7 mouse cellular contexts compared by ENCODE assay signal in genomic region chr1:167340111-167340787, GRCm38 (mm10). TPM values are rescaled to one million over a fixed set of nuclear protein-coding genes. Genes with fewer than 3 reads are reported as not detected.
DNase-seq lines count a peak whose midpoint lies in the region; ATAC-seq and TF ChIP-seq lines count a peak whose summit lies in the region.

No protein-coding gene starts in this region.

- TF ChIP-seq POLR2A in thymus, adult 2 months (IDR thresholded peaks at IDR 0.05; ENCODE audit: control insufficient read depth, extremely low read depth, insufficient read depth, low read length, poor library complexity): no peak

- WGBS in thymus, adult 2 months: 2% methylated on average over 47 of the region's 47 CpGs
- WGBS in embryonic facial prominence, embryonic 11.5 days: 2% methylated on average over 47 of the region's 47 CpGs
- WGBS in midbrain, postnatal 0 days: 1% methylated on average over 42 of the region's 47 CpGs

- TF ChIP-seq CTCF in thymus, adult 2 months (IDR thresholded peaks at IDR 0.05; ENCODE audit: borderline replicate concordance, control insufficient read depth, extremely low read depth, insufficient read depth, low read length, poor library complexity): no peak
- no peak for TF ChIP-seq CTCF in midbrain, postnatal 0 days (IDR thresholded peaks at IDR 0.05)

- peaks cover 9% of the 10 kb centered on the region for H3K4me1 ChIP-seq in thymus, adult 2 months (replicated peaks; ENCODE audit: control insufficient read depth, insufficient read depth, low read length)
- no peaks in the 10 kb centered on the region for H3K4me1 ChIP-seq in embryonic facial prominence, embryonic 11.5 days (ENCODE audit: control insufficient read depth, insufficient read depth, low read length)
- no peaks in the 10 kb centered on the region for H3K4me1 ChIP-seq in midbrain, postnatal 0 days (ENCODE audit: insufficient read depth, low read length)

- peak overlapping the region; percentile 47 for H3K9ac ChIP-seq in embryonic facial prominence, embryonic 11.5 days (replicated peaks; ENCODE audit: low read length)
- peak overlapping the region; percentile 29; the same call in 1 of the 2 replicates for H3K9ac ChIP-seq in midbrain, postnatal 0 days (replicated peaks; ENCODE audit: low read length, poor library complexity, severe bottlenecking)

- H3K27me3 ChIP-seq in thymus, adult 2 months (ENCODE audit: control insufficient read depth, insufficient read depth, low read length): no peaks in the 10 kb centered on the region
- peaks cover 3% of the 10 kb centered on the region; the same call in 1 of the 2 replicates for H3K27me3 ChIP-seq in embryonic facial prominence, embryonic 11.5 days (ENCODE audit: control insufficient read depth, insufficient read depth, low read length)
- no peaks in the 10 kb centered on the region for H3K27me3 ChIP-seq in midbrain, postnatal 0 days (ENCODE audit: insufficient read depth, low read length)

- H3K9me3 ChIP-seq in embryonic facial prominence, embryonic 11.5 days (replicated peaks; ENCODE audit: control insufficient read depth, low read length): no peaks in the 10 kb centered on the region
- no peaks in the 10 kb centered on the region for H3K9me3 ChIP-seq in midbrain, postnatal 0 days (ENCODE audit: low read length)

- peak overlapping the region; percentile 58 for H3K4me3 ChIP-seq in thymus, adult 2 months (ENCODE audit: control insufficient read depth, insufficient read depth, low read length)
- peak overlapping the region; percentile 39 for H3K4me3 ChIP-seq in embryonic facial prominence, embryonic 11.5 days (ENCODE audit: low read depth, low read length)
- peak overlapping the region; percentile 40 for H3K4me3 ChIP-seq in midbrain, postnatal 0 days (ENCODE audit: low read depth, low read length)

- H3K36me3 ChIP-seq in thymus, adult 2 months (ENCODE audit: control insufficient read depth, insufficient read depth, low read length): no peaks in the 10 kb centered on the region
- H3K36me3 ChIP-seq in embryonic facial prominence, embryonic 11.5 days (replicated peaks; ENCODE audit: control insufficient read depth, insufficient read depth, low read depth, low read length): no peaks in the 10 kb centered on the region
- no peaks in the 10 kb centered on the region for H3K36me3 ChIP-seq in midbrain, postnatal 0 days (ENCODE audit: insufficient read depth, low read length)

- ATAC-seq in embryonic facial prominence, embryonic 11.5 days (replicated peaks; ENCODE audit: insufficient number of reproducible peaks, low FRiP score, low TSS enrichment, low read depth): 0 out of 2 replicates have a peak, but pooled peaks have one; percentile 55
- ATAC-seq in inflammation-experienced regulatory T-cells, adult 6 months: peak; percentile 18
- peak; percentile 39; the same call in 1 of the 2 replicates for ATAC-seq in midbrain, postnatal 0 days (ENCODE audit: low FRiP score)

- no peak overlapping the region for H3K27ac ChIP-seq in thymus, adult 2 months (ENCODE audit: control insufficient read depth, insufficient read depth, low read length)
- H3K27ac ChIP-seq in embryonic facial prominence, embryonic 11.5 days (replicated peaks; ENCODE audit: low read depth, low read length): no peak overlapping the region
- H3K27ac ChIP-seq in midbrain, postnatal 0 days (ENCODE audit: low read depth, low read length): no peak overlapping the region

- peak; percentile 17 for DNase-seq in thymus, adult 2 months
- no peak for DNase-seq in thymus, postnatal 10 days (ENCODE audit: low spot score in 2 of 2)
- DNase-seq in embryonic facial prominence, embryonic 11.5 days (ENCODE audit: low spot score): peak; percentile 16
- DNase-seq in midbrain, postnatal 0 days (ENCODE audit: low spot score): peak; percentile 5
- DNase-seq in layer of hippocampus, postnatal 10 days (ENCODE audit: low spot score in 2 of 2): no peak
- DNase-seq in left cerebral cortex, adult 8-10 months (ENCODE audit: low spot score in 2 of 2): no peak

- H3K4me2 ChIP-seq in embryonic facial prominence, embryonic 11.5 days (ENCODE audit: low read depth, low read length): peak overlapping the region; percentile 79
- H3K4me2 ChIP-seq in midbrain, postnatal 0 days (ENCODE audit: low read depth, low read length, poor library complexity, severe bottlenecking): peak overlapping the region; percentile 70

RNA-seq across cellular contexts. Expression of gene Aldh9a1, which starts 9.5 kb away (rescaled TPM):
- 33.2 and 33.5 TPM in 2 replicates for polyA plus RNA-seq in thymus, adult 2 months (2012; rRNA removed)
- 46.3 and 46.7 TPM in 2 replicates for polyA plus RNA-seq in embryonic facial prominence, embryonic 11.5 days (2014; fragmentation: Nextera tagmentation; extraction: Ambion mirVana)
- polyA plus RNA-seq in inflammation-experienced regulatory T-cells, adult 6 months (2017; shearing (Covaris generic)): 10 to 100 TPM; 47.7 to 61.2 (median 56.2) TPM
- 11.4 and 12.3 TPM in 2 replicates for total RNA-seq in midbrain, postnatal 0 days (2014; rRNA removed)
- polyA plus RNA-seq in midbrain, postnatal 0 days (2015; fragmentation: Nextera tagmentation; extraction: Ambion mirVana): 40.1 and 41.5 TPM in 2 replicates
- 10 to 100 TPM; 24.5 to 27.8 TPM for total RNA-seq in layer of hippocampus, postnatal 10 days (2021)
- 10 to 100 TPM; 21.9 to 26.4 (median 22.7) TPM for total RNA-seq in left cerebral cortex, adult 8-10 months (2022)

RNA-seq across cellular contexts. Expression of gene Tmco1, which starts 32.1 kb away (rescaled TPM):
- polyA plus RNA-seq in thymus, adult 2 months (2012; rRNA removed): 31.7 and 44.9 TPM in 2 replicates
- polyA plus RNA-seq in embryonic facial prominence, embryonic 11.5 days (2014; fragmentation: Nextera tagmentation; extraction: Ambion mirVana): 84.8 and 91.8 TPM in 2 replicates
- 100 to 1,000 TPM; 100 to 124 (median 106) TPM for polyA plus RNA-seq in inflammation-experienced regulatory T-cells, adult 6 months (2017; shearing (Covaris generic))
- total RNA-seq in midbrain, postnatal 0 days (2014; rRNA removed): 40.7 and 52.5 TPM in 2 replicates
- polyA plus RNA-seq in midbrain, postnatal 0 days (2015; fragmentation: Nextera tagmentation; extraction: Ambion mirVana): 74.4 and 74.9 TPM in 2 replicates
- 10 to 100 TPM; 38.4 to 45.1 TPM for total RNA-seq in layer of hippocampus, postnatal 10 days (2021)
- total RNA-seq in left cerebral cortex, adult 8-10 months (2022): 10 to 100 TPM; 50.9 to 56.1 (median 53.0) TPM

RNA-seq across cellular contexts. Expression of gene Mgst3, which starts 53.4 kb away (rescaled TPM):
- polyA plus RNA-seq in thymus, adult 2 months (2012; rRNA removed): 93.7 and 133 TPM in 2 replicates
- polyA plus RNA-seq in embryonic facial prominence, embryonic 11.5 days (2014; fragmentation: Nextera tagmentation; extraction: Ambion mirVana): 49.5 and 61.3 TPM in 2 replicates
- polyA plus RNA-seq in inflammation-experienced regulatory T-cells, adult 6 months (2017; shearing (Covaris generic)): 1 to 10 TPM; 1.3 to 4.7 (median 1.8) TPM
- total RNA-seq in midbrain, postnatal 0 days (2014; rRNA removed): 221 and 246 TPM in 2 replicates
- 240 and 311 TPM in 2 replicates for polyA plus RNA-seq in midbrain, postnatal 0 days (2015; fragmentation: Nextera tagmentation; extraction: Ambion mirVana)
- 100 to 1,000 TPM; 127 to 141 TPM for total RNA-seq in layer of hippocampus, postnatal 10 days (2021)
- total RNA-seq in left cerebral cortex, adult 8-10 months (2022): 100 to 1,000 TPM in 1 of 4 experiments, 10 to 100 TPM in 3; 93.7 to 109 (median 95.2) TPM

RNA-seq across cellular contexts. Expression of gene Uck2, which starts 55.1 kb away (rescaled TPM):
- 107 and 117 TPM in 2 replicates for polyA plus RNA-seq in thymus, adult 2 months (2012; rRNA removed)
- polyA plus RNA-seq in embryonic facial prominence, embryonic 11.5 days (2014; fragmentation: Nextera tagmentation; extraction: Ambion mirVana): 108 and 120 TPM in 2 replicates
- polyA plus RNA-seq in inflammation-experienced regulatory T-cells, adult 6 months (2017; shearing (Covaris generic)): 10 to 100 TPM; 22.3 to 28.8 (median 23.2) TPM
- 54.4 and 74.2 TPM in 2 replicates for total RNA-seq in midbrain, postnatal 0 days (2014; rRNA removed)
- 32.7 and 42.7 TPM in 2 replicates for polyA plus RNA-seq in midbrain, postnatal 0 days (2015; fragmentation: Nextera tagmentation; extraction: Ambion mirVana)
- 10 to 100 TPM; 69.5 to 69.9 TPM for total RNA-seq in layer of hippocampus, postnatal 10 days (2021)
- 10 to 100 TPM; 25.8 to 33.4 (median 29.2) TPM for total RNA-seq in left cerebral cortex, adult 8-10 months (2022)

Comparison
In these comparisons a context has a peak if more than half of its experiments do, and no peak if none do; other contexts are left out.
1. DNase-seq: peak in thymus, adult 2 months (single experiment), embryonic facial prominence, embryonic 11.5 days (single experiment) and midbrain, postnatal 0 days (single experiment); none in thymus, postnatal 10 days (0 of 2), layer of hippocampus, postnatal 10 days (0 of 2) and left cerebral cortex, adult 8-10 months (0 of 2).
2. Peak in every context shown above with its lines, with median percentiles within 50 percentile points of each other: H3K4me3 ChIP-seq and ATAC-seq.